ENCODE assay signal across 8 mouse cellular contexts in the genomic region with DNA sequence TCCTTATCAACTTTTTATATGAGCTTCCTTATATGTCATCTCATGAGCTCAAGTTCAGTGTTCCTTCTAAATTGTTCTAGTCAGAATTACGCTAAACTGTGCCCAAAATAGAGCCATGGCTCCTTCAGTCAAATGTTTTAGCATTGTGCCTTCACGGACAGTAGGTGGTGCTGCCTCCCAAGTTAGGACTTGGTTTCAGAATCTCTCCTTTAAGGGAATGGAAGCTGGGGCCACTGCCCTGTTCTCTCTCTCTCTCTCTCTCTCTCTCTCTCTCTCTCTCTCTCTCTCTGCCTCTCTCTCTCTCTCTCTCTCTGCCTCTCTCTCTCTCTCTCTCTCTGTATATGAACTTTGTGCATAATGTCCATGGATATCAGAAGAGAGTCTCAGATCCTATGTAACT. TPM values are rescaled to one million over a fixed set of nuclear protein-coding genes. Genes with fewer than 3 reads are reported as not detected.
DNase-seq lines count a peak whose midpoint lies in the region; ATAC-seq and TF ChIP-seq lines count a peak whose summit lies in the region.

No protein-coding gene starts in this region.

- ATAC-seq in megakaryocyte, adult 5-6 weeks (ENCODE audit: poor library complexity, severe bottlenecking) = peak; percentile 71

- TF ChIP-seq POLR2A in thymus, adult 2 months (IDR thresholded peaks at IDR 0.05; ENCODE audit: control insufficient read depth, extremely low read depth, insufficient read depth, low read length, poor library complexity) = no peak

- no peak overlapping the region for H3K27ac ChIP-seq in thymus, adult 2 months (ENCODE audit: control insufficient read depth, insufficient read depth, low read length)
- H3K27ac ChIP-seq in embryonic facial prominence, embryonic 10.5 days (replicated peaks) = no peak overlapping the region

- no peaks in the 10 kb centered on the region for H3K4me1 ChIP-seq in thymus, adult 2 months (replicated peaks; ENCODE audit: control insufficient read depth, insufficient read depth, low read length)
- no peaks in the 10 kb centered on the region for H3K4me1 ChIP-seq in embryonic facial prominence, embryonic 10.5 days

- H3K36me3 ChIP-seq in thymus, adult 2 months (ENCODE audit: control insufficient read depth, insufficient read depth, low read length) = no peaks in the 10 kb centered on the region
- H3K36me3 ChIP-seq in embryonic facial prominence, embryonic 10.5 days (replicated peaks) = no peaks in the 10 kb centered on the region

- WGBS in thymus, adult 2 months = 4% methylated on average over 2 of the region's 2 CpGs
- WGBS in embryonic facial prominence, embryonic 10.5 days = 17% methylated on average over 2 of the region's 2 CpGs

- peak; percentile 27 to 42 for DNase-seq in cerebellum, adult 18-20 months
- DNase-seq in cerebellum, adult 11-12 months = no peak
- peak; percentile 43 for DNase-seq in thymus, adult 2 months
- DNase-seq in thymus, adult 18-20 months = no peak
- peak; percentile 29 for DNase-seq in embryonic facial prominence, embryonic 10.5 days (ENCODE audit: low spot score)
- peak; percentile 35 to 66 for DNase-seq in kidney, postnatal 36 days
- peak; percentile 47 for DNase-seq in right cerebral cortex, postnatal 4 days

- no peaks in the 10 kb centered on the region for H3K9me3 ChIP-seq in embryonic facial prominence, embryonic 10.5 days

- no peak for TF ChIP-seq CTCF in thymus, adult 2 months (IDR thresholded peaks at IDR 0.05; ENCODE audit: borderline replicate concordance, control insufficient read depth, extremely low read depth, insufficient read depth, low read length, poor library complexity)

- H3K4me3 ChIP-seq in thymus, adult 2 months (ENCODE audit: control insufficient read depth, insufficient read depth, low read length) = no peak overlapping the region
- H3K4me3 ChIP-seq in embryonic facial prominence, embryonic 10.5 days = no peak overlapping the region

- no peaks in the 10 kb centered on the region for H3K27me3 ChIP-seq in thymus, adult 2 months (ENCODE audit: control insufficient read depth, insufficient read depth, low read length)
- no peaks in the 10 kb centered on the region for H3K27me3 ChIP-seq in embryonic facial prominence, embryonic 10.5 days (replicated peaks; ENCODE audit: low read depth, poor library complexity, severe bottlenecking)

RNA-seq across cellular contexts. Expression of a gene that starts 2.4 kb away (rescaled TPM):
- polyA plus RNA-seq in thymus, adult 2 months (2012; rRNA removed) = 0.38 and 0.71 TPM in 2 replicates
- polyA plus RNA-seq in embryonic facial prominence, embryonic 10.5 days (2016; fragmentation: Nextera tagmentation; extraction: Ambion mirVana) = not detected in 2 replicates
- total RNA-seq in megakaryocyte, adult 5-6 weeks (2015) = not detected in 2 replicates
- not detected in 2 replicates for total RNA-seq in megakaryocyte, adult 5-6 weeks (2017)

RNA-seq across cellular contexts. Expression of a gene that starts 5.6 kb away (rescaled TPM):
- polyA plus RNA-seq in thymus, adult 2 months (2012; rRNA removed) = 0.31 and 0.38 TPM in 2 replicates
- not detected in 2 replicates for polyA plus RNA-seq in embryonic facial prominence, embryonic 10.5 days (2016; fragmentation: Nextera tagmentation; extraction: Ambion mirVana)
- total RNA-seq in megakaryocyte, adult 5-6 weeks (2015) = not detected in 2 replicates
- not detected in 2 replicates for total RNA-seq in megakaryocyte, adult 5-6 weeks (2017)

RNA-seq across cellular contexts. Expression of a gene that starts 23.0 kb away (rescaled TPM):
- 0.09 TPM in 1 of 2 replicates, not detected in the other for polyA plus RNA-seq in thymus, adult 2 months (2012; rRNA removed)
- polyA plus RNA-seq in embryonic facial prominence, embryonic 10.5 days (2016; fragmentation: Nextera tagmentation; extraction: Ambion mirVana) = 5.8 and 6.0 TPM in 2 replicates
- 0.52 and 0.76 TPM in 2 replicates for total RNA-seq in megakaryocyte, adult 5-6 weeks (2015)
- total RNA-seq in megakaryocyte, adult 5-6 weeks (2017) = 1.5 and 3.9 TPM in 2 replicates

RNA-seq across cellular contexts. Expression of a gene that starts 25.4 kb away (rescaled TPM):
- polyA plus RNA-seq in thymus, adult 2 months (2012; rRNA removed) = 0.13 and 0.30 TPM in 2 replicates
- 0.21 and 0.36 TPM in 2 replicates for polyA plus RNA-seq in embryonic facial prominence, embryonic 10.5 days (2016; fragmentation: Nextera tagmentation; extraction: Ambion mirVana)
- total RNA-seq in megakaryocyte, adult 5-6 weeks (2015) = not detected in 2 replicates
- total RNA-seq in megakaryocyte, adult 5-6 weeks (2017) = not detected in 2 replicates

RNA-seq across cellular contexts. Expression of a gene that starts 50.4 kb away (rescaled TPM):
- 3.8 and 4.2 TPM in 2 replicates for polyA plus RNA-seq in thymus, adult 2 months (2012; rRNA removed)
- polyA plus RNA-seq in embryonic facial prominence, embryonic 10.5 days (2016; fragmentation: Nextera tagmentation; extraction: Ambion mirVana) = not detected in 2 replicates
- not detected in 2 replicates for total RNA-seq in megakaryocyte, adult 5-6 weeks (2015)
- 0.20 TPM in 1 of 2 replicates, not detected in the other for total RNA-seq in megakaryocyte, adult 5-6 weeks (2017)

Comparison
In these comparisons a context has a peak if more than half of its experiments do, and no peak if none do; other contexts are left out.
1. DNase-seq: peak in cerebellum, adult 18-20 months (2 of 2), thymus, adult 2 months (single experiment), embryonic facial prominence, embryonic 10.5 days (single experiment), kidney, postnatal 36 days (2 of 2) and right cerebral cortex, postnatal 4 days (single experiment); none in cerebellum, adult 11-12 months (single experiment) and thymus, adult 18-20 months (0 of 2).